Mouse (Mus musculus) heart, embryonic 10.5 days (tissue): ENCODE data around the gene Astn2. TPM values are rescaled to one million over a fixed set of nuclear protein-coding genes. Genes with fewer than 3 reads are reported as not detected.

Experiments
- DNase-seq: peaks from one replicate; pipeline ENCODE4 v3.0.0-alpha.2; 2017; ENCODE audit warnings: low spot score
- H3K27ac ChIP-seq: fragments of 300-500 bp; sonication (generic); 2 replicates; pipeline ENCODE4 v1.5.1; 2016; ENCODE audit warnings: mild to moderate bottlenecking
- H3K27me3 ChIP-seq: fragments of 300-500 bp; sonication (generic); 2 replicates; pipeline ENCODE4 v1.6.1; 2016; ENCODE audit warnings: mild to moderate bottlenecking; ENCODE audit not compliant: poor library complexity, insufficient read depth, severe bottlenecking
- H3K36me3 ChIP-seq: fragments of 300-500 bp; sonication (generic); 2 replicates; pipeline ENCODE4 v1.6.1; 2016; ENCODE audit warnings: mild to moderate bottlenecking, moderate library complexity
- H3K4me1 ChIP-seq: fragments of 300-500 bp; sonication (generic); 2 replicates; pipeline ENCODE4 v1.6.1; 2016; ENCODE audit warnings: mild to moderate bottlenecking
- H3K4me3 ChIP-seq: fragments of 300-500 bp; sonication (generic); 2 replicates; pipeline ENCODE4 v1.5.1; 2016; ENCODE audit warnings: mild to moderate bottlenecking, moderate library complexity
- H3K9me3 ChIP-seq: fragments of 300-500 bp; sonication (generic); 2 replicates; pipeline ENCODE4 v1.6.1; 2016; ENCODE audit warnings: mild to moderate bottlenecking, moderate library complexity
- WGBS: fragments of 180-500 bp; shearing (Covaris S2); methylation state at CpG from one replicate; pipeline ENCODE4 v1.1.7; 2016; 5-methylcytosine and 5-hydroxymethylcytosine counted together
- polyA plus RNA-seq: library from polyadenylated mRNA; unstranded; fragments of >200 nt; fragmentation: Nextera tagmentation; extraction: Ambion mirVana; gene quantifications from 2 replicates; pipeline ENCODE4 v1.2.1, GENCODE M21; 2016

Gene Astn2
- polyA plus RNA-seq, 1 experiment from 2014 or later: 0.18 TPM

DNA sequence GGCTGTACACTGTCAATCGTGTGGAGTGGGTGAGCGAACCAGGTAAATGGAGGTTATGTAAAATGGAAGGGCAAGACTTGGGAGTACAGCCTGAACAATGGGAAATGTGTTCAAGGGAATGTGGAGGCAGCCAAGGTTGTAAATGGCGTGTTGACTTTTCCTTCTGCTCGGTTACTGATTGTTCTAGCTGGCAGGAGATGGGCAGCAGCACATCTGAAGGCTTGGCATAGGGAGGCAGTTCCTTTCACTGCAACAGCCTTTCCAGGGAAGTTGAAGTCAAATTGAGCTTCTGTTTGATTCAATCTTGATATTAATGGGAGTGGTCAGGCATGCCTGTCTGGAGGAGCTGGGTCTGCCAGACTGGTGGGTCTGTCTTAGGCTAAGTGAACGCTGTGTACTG lies 794.1 kb downstream of the Astn2 start:
- no peaks in the 10 kb centered on the region for H3K27me3 ChIP-seq
- H3K4me3 ChIP-seq: no peak overlapping the region
- no peak for DNase-seq
- 72% methylated on average over 5 of the region's 5 CpGs for WGBS
- peaks cover 25% of the 10 kb centered on the region for H3K36me3 ChIP-seq
- H3K9me3 ChIP-seq: no peaks in the 10 kb centered on the region
- peaks cover 26% of the 10 kb centered on the region for H3K4me1 ChIP-seq
- no peak overlapping the region for H3K27ac ChIP-seq

DNA sequence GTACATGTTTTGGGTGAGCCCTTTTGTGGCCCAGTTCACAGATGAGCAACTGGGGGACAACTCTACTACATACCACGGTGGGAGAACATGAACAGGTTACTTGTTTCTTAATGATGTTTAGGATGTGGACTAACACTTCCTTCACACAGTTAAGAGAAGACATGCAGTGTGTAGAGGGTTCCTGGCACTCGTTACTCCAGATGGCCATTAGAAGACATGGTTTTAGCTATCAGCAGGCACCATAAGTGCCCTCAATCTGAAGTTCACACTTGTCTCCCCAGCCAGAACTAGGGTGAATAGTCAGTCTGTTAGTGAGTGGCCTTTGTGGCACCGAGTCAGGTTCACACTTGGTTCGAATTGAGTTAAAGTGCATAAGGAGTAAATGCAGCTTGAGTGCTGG lies 796.3 kb downstream of the Astn2 start:
- H3K36me3 ChIP-seq: peaks cover 3% of the 10 kb centered on the region
- H3K27ac ChIP-seq: no peak overlapping the region
- H3K9me3 ChIP-seq: no peaks in the 10 kb centered on the region
- H3K27me3 ChIP-seq: no peaks in the 10 kb centered on the region
- peaks cover 33% of the 10 kb centered on the region for H3K4me1 ChIP-seq
- DNase-seq: no peak
- no peak overlapping the region for H3K4me3 ChIP-seq
- WGBS: 81% methylated on average over 4 of the region's 4 CpGs

DNA sequence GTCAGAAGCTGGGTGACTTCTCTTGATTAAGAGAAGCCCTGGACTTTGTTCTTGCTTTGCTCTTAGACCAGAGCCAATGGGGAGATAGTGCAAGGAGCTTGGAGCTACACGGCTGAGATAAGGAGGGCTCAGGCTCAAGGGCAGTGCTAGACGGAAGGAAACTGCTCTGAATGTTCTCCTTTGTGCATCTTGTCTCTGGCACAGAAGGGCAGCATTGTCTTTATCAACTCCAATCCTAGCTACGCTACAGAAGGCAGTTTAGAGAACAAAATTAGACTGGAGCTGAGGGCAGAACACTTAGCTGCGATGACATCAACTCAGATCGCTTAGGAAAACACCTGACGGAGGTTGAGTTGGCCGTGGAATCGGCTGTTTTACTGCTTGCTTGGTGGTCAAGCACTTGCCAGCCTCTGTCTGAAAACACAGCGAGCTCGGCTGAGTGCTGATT lies 797.2 kb downstream of the Astn2 start:
- H3K9me3 ChIP-seq: no peaks in the 10 kb centered on the region
- peak; percentile 77 for DNase-seq
- H3K27ac ChIP-seq: peak overlapping the region; percentile 44
- 25% methylated on average over 10 of the region's 10 CpGs for WGBS
- no peaks in the 10 kb centered on the region for H3K27me3 ChIP-seq
- peaks cover 33% of the 10 kb centered on the region for H3K4me1 ChIP-seq
- no peaks in the 10 kb centered on the region for H3K36me3 ChIP-seq
- peak overlapping the region; percentile 31 for H3K4me3 ChIP-seq

DNA sequence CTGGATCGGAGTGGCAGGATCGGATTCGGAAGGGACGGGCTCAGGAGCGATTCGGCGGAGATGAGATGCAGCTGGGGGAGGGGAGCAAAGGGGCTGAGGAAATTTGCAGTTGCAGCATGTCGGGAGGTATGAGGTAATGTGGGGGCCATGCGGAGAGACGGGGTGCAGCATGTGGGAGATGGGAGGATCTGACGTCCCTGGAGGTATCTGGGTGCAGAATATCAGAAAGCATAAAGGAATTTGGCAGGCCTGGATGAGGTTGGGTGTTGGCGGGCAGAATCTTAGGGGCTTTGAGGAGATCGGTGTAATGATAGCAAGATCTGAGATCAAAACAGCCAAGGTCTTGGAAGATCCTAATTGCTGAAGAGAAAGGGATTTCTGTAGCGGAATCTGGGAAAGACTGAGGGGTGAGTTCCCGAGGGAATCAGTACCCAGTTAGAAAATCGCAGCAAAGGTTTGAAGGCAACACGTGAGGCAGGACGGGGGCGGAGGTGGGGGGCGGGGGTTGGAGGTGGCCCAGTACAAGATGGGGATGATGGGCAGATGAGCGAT lies 799.2 kb downstream of the Astn2 start:
- no peaks in the 10 kb centered on the region for H3K9me3 ChIP-seq
- peaks cover 33% of the 10 kb centered on the region for H3K4me1 ChIP-seq
- H3K27ac ChIP-seq: peak overlapping the region; percentile 91
- no peaks in the 10 kb centered on the region for H3K27me3 ChIP-seq
- DNase-seq: no peak
- H3K4me3 ChIP-seq: peak overlapping the region; percentile 81
- under 1% methylated on average over 21 of the region's 21 CpGs for WGBS
- H3K36me3 ChIP-seq: no peaks in the 10 kb centered on the region

DNA sequence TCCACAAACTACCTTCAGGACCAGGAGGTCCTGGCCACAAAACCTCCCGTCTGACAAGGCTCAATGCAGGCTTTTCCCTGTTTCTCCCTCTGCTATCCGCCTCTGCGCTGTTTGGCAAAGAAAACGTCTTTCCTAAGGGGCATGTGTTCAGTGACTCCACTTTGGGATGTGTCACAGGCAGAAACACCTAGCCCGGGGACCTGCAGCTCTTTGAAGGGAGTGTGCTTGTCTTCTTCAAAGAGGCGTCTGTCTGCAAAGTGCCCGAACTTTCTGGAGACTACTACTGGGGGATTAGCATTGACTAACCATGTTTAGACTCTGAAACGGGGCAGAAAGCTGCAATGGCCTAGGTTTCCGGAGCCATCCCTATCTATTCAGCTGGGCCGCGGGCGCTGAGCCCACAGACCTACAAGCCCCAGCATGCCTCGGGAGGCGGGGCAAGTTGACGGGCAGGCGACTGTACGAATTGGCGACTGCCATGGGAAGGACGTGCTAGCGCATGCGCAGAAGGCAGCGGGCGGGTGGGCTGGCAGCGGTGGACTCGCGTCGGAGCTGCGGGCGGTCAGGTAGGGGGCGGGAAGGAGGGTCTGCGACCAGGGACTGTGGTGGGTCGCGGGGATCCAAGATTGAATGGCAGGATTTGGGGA lies 799.8 kb downstream of the Astn2 start, which contains the start of gene Trim32:
TSS of gene Trim32 (plus strand) at position 483 of the 647 bp plus-strand sequence.
- DNase-seq: peak; percentile 98
- Histone ChIP-seq H3K4me1 (peaks cover 33% of the 10 kb centered on the region), H3K27me3 (no peaks in the 10 kb centered on the region), H3K27ac (peak within 1 kb of the TSS; percentile 91), H3K9me3 (no peaks in the 10 kb centered on the region), H3K4me3 (peak within 1 kb of the TSS; percentile 81), H3K36me3 (no peaks in the 10 kb centered on the region)
- WGBS: 3% methylated on average over 33 of the region's 33 CpGs

DNA sequence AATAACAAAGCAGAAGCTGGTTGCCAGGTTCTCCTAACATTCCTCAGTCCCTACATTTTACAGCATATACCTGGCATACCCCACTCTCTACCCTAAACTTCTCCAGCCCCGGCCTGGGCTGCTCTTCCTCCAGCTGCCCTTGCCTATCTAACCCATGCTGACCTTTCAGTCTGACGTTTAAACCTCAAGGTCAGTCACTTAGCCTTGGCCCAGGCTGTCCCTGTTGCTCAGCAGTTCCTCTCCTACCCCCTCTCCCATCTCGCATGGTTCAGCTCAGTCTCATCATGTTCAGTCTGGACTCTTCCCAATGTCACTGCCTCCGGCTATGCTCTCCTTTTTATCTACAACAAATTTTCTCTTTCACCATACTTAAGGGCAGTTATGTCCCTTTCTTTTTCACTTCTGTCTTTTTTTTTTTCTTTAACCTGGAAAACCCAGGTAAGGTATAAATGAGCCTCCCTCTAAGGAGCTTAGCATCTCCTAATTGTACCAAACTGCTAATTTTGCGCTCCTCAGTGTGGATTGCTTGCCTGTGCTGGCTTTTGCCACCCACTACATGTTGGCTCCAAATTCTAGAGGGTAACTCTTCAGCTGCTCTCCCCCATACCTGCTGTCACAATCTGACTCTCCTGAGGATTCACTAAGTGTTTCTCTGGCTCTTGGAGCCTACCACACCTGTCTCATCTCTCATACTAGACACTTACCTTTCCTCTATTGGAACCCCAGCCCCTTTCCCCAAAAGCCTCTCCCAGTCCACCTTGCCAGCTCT lies 809.6 kb downstream of the Astn2 start:
- Histone ChIP-seq H3K4me3 (no peak overlapping the region), H3K27me3 (peaks cover 7% of the 10 kb centered on the region; the same call in 1 of the 2 replicates), H3K4me1 (no peaks in the 10 kb centered on the region), H3K27ac (no peak overlapping the region), H3K9me3 (no peaks in the 10 kb centered on the region), H3K36me3 (no peaks in the 10 kb centered on the region)
- WGBS: 60% methylated on average over 5 of the region's 5 CpGs
- DNase-seq: no peak

DNA sequence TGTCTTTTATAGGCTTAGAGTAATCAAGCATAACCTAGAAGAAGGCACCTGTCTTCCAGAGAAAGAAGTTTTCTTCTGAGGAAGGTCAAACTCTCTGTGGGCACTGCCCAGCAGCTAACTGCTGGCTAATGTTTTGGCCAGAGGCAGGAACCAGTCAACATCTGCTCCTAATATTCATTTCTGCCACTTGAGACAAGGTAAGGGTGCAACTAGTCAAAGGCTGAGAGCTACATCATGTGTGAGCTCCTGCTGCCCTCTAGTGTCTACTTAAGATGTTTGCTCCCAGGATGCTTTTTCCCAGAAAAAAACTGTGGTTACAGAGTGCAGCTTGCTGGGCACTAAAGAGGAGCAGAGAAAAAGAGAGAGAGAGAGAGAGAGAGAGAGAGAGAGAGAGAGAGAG lies 814.6 kb downstream of the Astn2 start:
- peak; percentile 78 for DNase-seq
- no peak overlapping the region for H3K27ac ChIP-seq
- H3K9me3 ChIP-seq: no peaks in the 10 kb centered on the region
- no peaks in the 10 kb centered on the region for H3K36me3 ChIP-seq
- H3K27me3 ChIP-seq: peaks cover 7% of the 10 kb centered on the region; the same call in 1 of the 2 replicates
- no peak overlapping the region for H3K4me3 ChIP-seq
- H3K4me1 ChIP-seq: no peaks in the 10 kb centered on the region

DNA sequence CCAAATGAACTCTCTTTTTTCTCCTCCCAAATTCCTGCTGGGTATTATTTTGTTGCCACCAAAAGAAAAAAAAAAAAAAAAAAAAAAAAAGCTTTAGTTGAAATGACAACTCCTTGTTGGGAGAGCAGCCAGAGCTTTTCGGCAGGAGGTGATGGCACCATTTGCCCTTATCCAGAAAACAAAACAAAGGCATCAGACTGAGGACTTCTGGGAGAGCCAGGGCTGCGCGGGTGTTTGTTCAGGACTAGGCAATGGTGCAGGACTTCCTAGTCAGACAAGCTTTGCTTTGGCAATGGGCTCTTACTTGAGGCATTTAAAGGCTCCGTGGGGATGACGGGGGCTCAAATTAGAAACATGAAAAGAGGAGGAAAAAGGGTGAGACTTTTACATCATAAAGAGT lies 817.5 kb downstream of the Astn2 start:
- Histone ChIP-seq H3K27ac (no peak overlapping the region), H3K9me3 (no peaks in the 10 kb centered on the region), H3K4me1 (no peaks in the 10 kb centered on the region), H3K27me3 (peaks cover 7% of the 10 kb centered on the region; the same call in 1 of the 2 replicates), H3K4me3 (no peak overlapping the region), H3K36me3 (no peaks in the 10 kb centered on the region)
- DNase-seq: no peak
- WGBS: 38% methylated on average over 5 of the region's 5 CpGs

DNA sequence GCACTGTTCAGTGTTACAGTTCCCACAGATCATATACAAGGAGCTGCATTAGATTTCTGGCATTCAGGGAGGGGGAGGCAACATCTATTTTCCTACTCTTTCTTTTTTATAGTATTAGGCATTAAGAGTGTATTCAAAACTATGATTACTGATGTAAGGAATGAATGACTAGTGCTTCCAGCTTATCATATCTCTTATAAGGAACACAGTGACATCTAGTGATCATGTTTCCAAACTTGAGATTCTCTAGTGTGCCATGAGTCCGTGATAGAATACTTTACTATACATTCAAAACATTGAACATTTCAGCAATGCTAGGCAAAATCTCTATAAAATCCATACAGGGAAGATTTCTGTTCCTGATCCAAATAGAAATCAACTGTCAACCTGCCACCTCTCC lies 824.2 kb downstream of the Astn2 start:
- DNase-seq: no peak
- no peaks in the 10 kb centered on the region for H3K27me3 ChIP-seq
- no peak overlapping the region for H3K4me3 ChIP-seq
- no peaks in the 10 kb centered on the region for H3K9me3 ChIP-seq
- WGBS: 63% methylated on average over 1 of the region's 1 CpGs
- no peaks in the 10 kb centered on the region for H3K36me3 ChIP-seq
- no peaks in the 10 kb centered on the region for H3K4me1 ChIP-seq
- no peak overlapping the region for H3K27ac ChIP-seq

DNA sequence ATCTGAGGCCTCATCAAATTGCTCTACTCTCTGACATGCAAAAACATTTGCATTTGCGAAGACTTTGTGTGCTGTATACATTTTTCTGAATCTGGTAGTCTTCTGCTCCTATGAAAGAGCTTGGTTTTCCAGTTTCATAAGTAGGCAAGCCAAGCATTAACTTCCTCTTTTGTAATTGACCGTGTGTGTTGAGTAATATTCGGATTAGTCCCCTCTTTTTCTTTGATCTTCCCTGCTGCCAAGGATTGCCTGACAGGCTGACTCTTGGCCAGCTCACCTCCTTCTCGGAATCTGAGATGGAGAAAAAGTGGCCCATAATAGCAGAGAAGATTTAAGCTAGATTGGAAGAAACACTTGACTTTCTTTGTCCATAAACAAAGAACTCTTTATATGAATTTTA lies 838.9 kb downstream of the Astn2 start:
- H3K27ac ChIP-seq: no peak overlapping the region
- no peaks in the 10 kb centered on the region for H3K9me3 ChIP-seq
- no peak for DNase-seq
- H3K4me3 ChIP-seq: no peak overlapping the region
- H3K27me3 ChIP-seq: no peaks in the 10 kb centered on the region
- WGBS: 69% methylated on average over 4 of the region's 4 CpGs
- no peaks in the 10 kb centered on the region for H3K36me3 ChIP-seq
- no peaks in the 10 kb centered on the region for H3K4me1 ChIP-seq

DNA sequence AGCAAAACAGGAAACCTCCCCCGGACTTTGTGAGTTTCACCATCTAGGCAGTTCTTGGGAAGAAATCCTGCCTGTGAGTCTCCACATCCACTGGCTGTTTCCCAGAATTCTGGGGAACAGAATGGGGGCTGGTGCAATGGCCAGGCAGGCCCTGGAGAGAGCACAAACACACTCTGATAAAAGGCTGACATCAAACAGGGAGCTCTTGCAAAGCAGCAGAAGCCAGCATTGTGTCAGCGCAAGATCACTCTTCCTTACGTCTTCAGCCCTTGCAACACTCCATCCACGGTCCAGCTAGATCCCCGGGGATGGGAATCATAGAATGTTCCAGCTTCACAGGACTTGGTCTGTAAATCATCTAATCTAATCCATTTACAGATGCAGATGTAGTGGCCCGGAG lies 855.9 kb downstream of the Astn2 start:
- Histone ChIP-seq H3K36me3 (no peaks in the 10 kb centered on the region), H3K27me3 (no peaks in the 10 kb centered on the region), H3K9me3 (no peaks in the 10 kb centered on the region), H3K4me3 (no peak overlapping the region), H3K27ac (no peak overlapping the region), H3K4me1 (no peaks in the 10 kb centered on the region)
- DNase-seq: no peak
- WGBS: 64% methylated on average over 6 of the region's 6 CpGs

DNA sequence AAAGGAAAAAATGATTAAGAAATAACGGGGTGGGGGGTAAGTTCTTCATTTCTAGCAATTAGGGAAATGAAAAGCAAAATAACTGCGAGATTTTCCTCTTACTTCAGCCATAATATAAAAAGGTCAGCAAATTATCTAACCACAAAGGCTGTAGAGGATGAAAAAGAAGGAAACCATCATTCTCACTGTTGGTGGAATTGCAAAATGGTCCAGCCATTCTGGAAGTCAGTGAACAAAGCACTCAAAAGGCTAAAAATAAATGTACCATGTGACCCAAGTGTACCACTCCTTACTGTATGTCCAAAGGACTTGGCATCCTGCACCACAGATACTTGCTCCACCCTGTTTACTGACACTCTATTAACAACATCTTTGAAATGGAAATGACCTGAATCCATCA lies 858.8 kb downstream of the Astn2 start:
- H3K9me3 ChIP-seq: no peaks in the 10 kb centered on the region
- H3K36me3 ChIP-seq: no peaks in the 10 kb centered on the region
- 76% methylated on average over 2 of the region's 2 CpGs for WGBS
- no peaks in the 10 kb centered on the region for H3K4me1 ChIP-seq
- H3K27ac ChIP-seq: no peak overlapping the region
- DNase-seq: no peak
- no peaks in the 10 kb centered on the region for H3K27me3 ChIP-seq
- H3K4me3 ChIP-seq: no peak overlapping the region

DNA sequence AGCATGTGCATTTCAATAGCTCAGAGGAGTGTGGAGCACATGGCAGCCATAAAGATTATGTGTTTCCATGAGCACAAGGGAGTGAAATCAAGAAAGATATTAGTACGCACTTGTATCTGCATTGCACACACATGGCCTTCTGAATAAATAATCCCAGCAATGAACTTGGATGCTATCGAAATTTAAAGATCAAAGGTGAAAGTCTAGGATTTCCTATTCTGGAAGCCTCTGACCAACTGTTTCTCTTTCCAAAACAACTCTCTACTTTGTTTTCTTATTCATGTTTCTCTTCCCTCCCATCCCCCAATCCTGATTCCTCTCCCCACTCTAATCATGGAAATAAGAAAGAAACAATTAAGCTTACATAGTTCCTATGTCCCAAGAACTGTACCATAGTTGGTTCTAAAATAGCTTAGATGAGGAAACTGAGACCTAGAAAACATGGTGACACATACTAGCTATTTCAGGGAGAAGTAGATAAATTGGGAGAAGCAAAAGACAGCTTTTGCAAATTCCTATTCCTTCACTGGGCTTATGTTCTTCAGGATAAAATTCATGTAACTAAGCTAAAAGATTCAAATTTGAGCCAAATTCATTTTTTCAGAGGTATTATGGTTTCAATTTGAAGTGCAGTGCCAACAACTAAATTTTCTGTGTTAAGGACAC lies 872.2 kb downstream of the Astn2 start:
- Histone ChIP-seq H3K27me3 (no peaks in the 10 kb centered on the region), H3K4me1 (no peaks in the 10 kb centered on the region), H3K9me3 (no peaks in the 10 kb centered on the region), H3K36me3 (no peaks in the 10 kb centered on the region), H3K27ac (no peak overlapping the region), H3K4me3 (no peak overlapping the region)
- 88% methylated on average over 2 of the region's 2 CpGs for WGBS
- no peak for DNase-seq
